Mouse (Mus musculus): ENCODE results near the gene Gm27021. TPM values are rescaled to one million over a fixed set of nuclear protein-coding genes. Genes with fewer than 3 reads are reported as not detected.
"Not testable (repeated sequence)": the region's sequence is repeated elsewhere in the genome, so short reads cannot be mapped to it uniquely, and the experiment has no call there.

Gm27021 gene
- polyA plus RNA-seq, 1 experiment from 2014 or later, result 1.9 TPM

DNA sequence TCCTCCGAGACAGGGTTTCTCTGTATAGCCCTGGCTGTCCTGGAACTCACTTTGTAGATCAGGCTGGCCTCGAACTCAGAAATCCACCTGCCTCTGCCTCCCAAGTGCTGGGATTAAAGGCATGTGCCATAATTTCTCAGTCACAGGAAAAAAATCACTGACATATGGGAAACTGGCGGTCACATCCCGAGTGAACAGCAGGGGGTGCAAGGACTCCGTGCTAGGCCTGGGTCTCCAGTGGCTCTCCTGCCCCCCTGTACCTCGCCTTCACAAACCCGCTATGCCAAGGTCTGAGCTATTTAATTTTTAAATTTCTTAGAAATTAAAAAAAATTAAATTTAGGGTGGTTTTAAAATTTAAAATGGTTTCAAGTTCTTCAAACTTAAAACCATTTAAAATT, 12.5 kb upstream of the Gm27021 start:
- peak; percentile 82 for TF ChIP-seq CTCF (IDR thresholded peaks at IDR 0.05; ENCODE audit: low read depth)
- H3K36me3 ChIP-seq (ENCODE audit: control insufficient read depth, insufficient read depth); H3K27me3 ChIP-seq (replicated peaks; ENCODE audit: control insufficient read depth, insufficient read depth, low read length); H3K4me3 ChIP-seq (ENCODE audit: low read depth, low read length); H3K9me3 ChIP-seq (ENCODE audit: control insufficient read depth); H3K9ac ChIP-seq (ENCODE audit: low read depth, low read length); ATAC-seq: not testable (repeated sequence)
- Histone ChIP-seq H3K4me2 (replicated peaks; ENCODE audit: low read depth) (0 out of 2 replicates have a peak overlapping the region, but pooled peaks have one; percentile 27), H3K4me1 (replicated peaks; ENCODE audit: control insufficient read depth, insufficient read depth, low read length) (peaks cover 14% of the 10 kb centered on the region), H3K27ac (ENCODE audit: low read depth, low read length) (peak overlapping the region; percentile 74; the same call in 1 of the 2 replicates)
- WGBS, result 37% methylated on average over 7 of the region's 7 CpGs

DNA sequence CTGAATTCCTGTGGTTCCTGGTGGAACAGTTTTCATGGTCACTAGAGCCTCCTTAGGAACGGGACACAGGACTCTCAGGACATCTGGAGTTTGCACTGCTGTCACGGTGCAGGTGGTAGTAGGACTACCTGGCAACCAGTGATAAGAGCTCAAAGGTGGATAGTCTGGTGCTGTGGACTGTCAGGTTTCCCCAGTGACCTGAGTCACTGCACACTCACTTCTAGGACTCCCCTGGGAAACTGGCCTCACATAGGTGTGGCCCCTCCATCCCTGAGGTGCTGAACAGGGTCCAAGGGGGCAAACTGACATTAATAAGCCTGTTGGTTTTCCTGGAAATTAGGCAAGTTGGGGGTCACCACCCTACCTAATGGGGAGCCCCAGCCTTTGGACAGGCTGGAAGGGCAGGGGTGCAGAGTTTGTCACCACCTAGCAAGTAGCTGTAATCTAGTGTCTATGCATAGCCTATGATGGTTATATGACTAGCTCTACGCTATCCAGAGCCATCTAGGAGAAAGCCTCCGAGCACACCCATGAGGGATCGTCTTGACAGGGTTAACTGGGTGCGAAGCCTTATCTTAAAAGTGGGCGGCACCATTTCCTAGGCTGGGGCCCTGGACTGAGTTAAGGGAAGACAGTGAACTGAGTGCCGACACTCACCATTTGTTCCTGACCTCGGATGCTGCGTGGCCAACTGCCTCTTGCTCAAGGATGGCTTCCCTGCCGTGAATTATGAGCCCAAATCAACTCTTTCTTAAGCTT, 11.9 kb upstream of the Gm27021 start:
- H3K36me3 ChIP-seq (ENCODE audit: control insufficient read depth, insufficient read depth), result peaks cover 9% of the 10 kb centered on the region; the same call in 1 of the 2 replicates
- no peaks in the 10 kb centered on the region for H3K27me3 ChIP-seq (replicated peaks; ENCODE audit: control insufficient read depth, insufficient read depth, low read length)
- TF ChIP-seq CTCF (IDR thresholded peaks at IDR 0.05; ENCODE audit: low read depth), result no peak
- H3K4me3 ChIP-seq (ENCODE audit: low read depth, low read length), result no peak overlapping the region
- H3K4me1 ChIP-seq (replicated peaks; ENCODE audit: control insufficient read depth, insufficient read depth, low read length), result peaks cover 8% of the 10 kb centered on the region
- H3K9ac ChIP-seq (ENCODE audit: low read depth, low read length), result no peak overlapping the region
- WGBS, result 20% methylated on average over 11 of the region's 11 CpGs
- no peaks in the 10 kb centered on the region for H3K9me3 ChIP-seq (ENCODE audit: control insufficient read depth)
- peak overlapping the region; percentile 74 for H3K27ac ChIP-seq (ENCODE audit: low read depth, low read length)
- H3K4me2 ChIP-seq (replicated peaks; ENCODE audit: low read depth), result peak overlapping the region; percentile 27; the same call in 1 of the 2 replicates
- peak; percentile 87 for ATAC-seq

DNA sequence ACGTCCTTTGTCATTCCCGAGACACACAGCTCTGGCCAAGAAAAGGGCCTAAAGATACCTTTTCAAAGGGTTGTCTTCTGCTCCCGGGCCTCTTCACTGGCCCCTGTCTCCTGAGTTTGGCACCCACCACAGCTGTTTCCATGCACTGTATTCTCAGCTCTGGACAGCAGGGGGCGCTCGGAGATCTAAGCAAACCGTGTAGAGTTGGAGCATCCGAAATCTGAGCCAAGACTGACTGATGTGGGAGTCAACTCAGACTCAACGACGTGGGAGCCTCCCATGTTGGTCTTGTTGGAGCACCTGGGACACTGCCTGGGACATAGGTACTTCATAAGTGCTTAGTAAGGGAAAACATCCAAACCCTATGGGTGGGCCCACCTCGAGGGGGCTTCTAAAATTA, 10.6 kb upstream of the Gm27021 start:
- no peak for ATAC-seq
- H3K36me3 ChIP-seq (ENCODE audit: control insufficient read depth, insufficient read depth), result peaks cover 18% of the 10 kb centered on the region
- no peaks in the 10 kb centered on the region for H3K27me3 ChIP-seq (replicated peaks; ENCODE audit: control insufficient read depth, insufficient read depth, low read length)
- no peaks in the 10 kb centered on the region; the same call in 1 of the 2 replicates for H3K4me1 ChIP-seq (replicated peaks; ENCODE audit: control insufficient read depth, insufficient read depth, low read length)
- peak; percentile 96 for TF ChIP-seq CTCF (IDR thresholded peaks at IDR 0.05; ENCODE audit: low read depth)
- H3K9ac ChIP-seq (ENCODE audit: low read depth, low read length), result no peak overlapping the region
- H3K27ac ChIP-seq (ENCODE audit: low read depth, low read length), result no peak overlapping the region
- 10% methylated on average over 10 of the region's 10 CpGs for WGBS
- no peak overlapping the region for H3K4me2 ChIP-seq (replicated peaks; ENCODE audit: low read depth)
- H3K4me3 ChIP-seq (ENCODE audit: low read depth, low read length), result no peak overlapping the region
- no peaks in the 10 kb centered on the region for H3K9me3 ChIP-seq (ENCODE audit: control insufficient read depth)

DNA sequence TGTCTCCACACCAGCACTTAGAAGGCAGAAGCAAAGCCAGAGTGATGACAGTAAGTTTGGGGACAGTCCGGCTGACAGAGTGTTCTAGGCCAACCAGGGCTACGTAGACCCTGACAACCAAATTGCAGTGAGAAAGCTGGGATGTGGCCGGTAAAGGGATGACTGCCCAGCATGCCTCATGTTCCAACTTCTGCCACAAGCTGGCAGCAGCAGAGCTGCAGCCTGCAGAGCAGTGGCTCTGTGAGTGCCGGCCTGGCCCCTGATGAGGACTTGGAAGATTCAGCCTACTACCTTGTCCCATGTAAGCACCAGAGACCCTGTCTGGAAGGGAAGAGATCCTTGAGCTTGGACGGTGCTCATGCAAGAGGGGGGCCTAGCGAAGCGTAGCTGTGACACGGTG, 7.8 kb upstream of the Gm27021 start:
- Histone ChIP-seq H3K27me3 (replicated peaks; ENCODE audit: control insufficient read depth, insufficient read depth, low read length) (no peaks in the 10 kb centered on the region), H3K4me3 (ENCODE audit: low read depth, low read length) (no peak overlapping the region), H3K27ac (ENCODE audit: low read depth, low read length) (no peak overlapping the region), H3K36me3 (ENCODE audit: control insufficient read depth, insufficient read depth) (peaks cover 45% of the 10 kb centered on the region), H3K4me1 (replicated peaks; ENCODE audit: control insufficient read depth, insufficient read depth, low read length) (no peaks in the 10 kb centered on the region; the same call in 1 of the 2 replicates), H3K9ac (ENCODE audit: low read depth, low read length) (no peak overlapping the region), H3K9me3 (ENCODE audit: control insufficient read depth) (no peaks in the 10 kb centered on the region), H3K4me2 (replicated peaks; ENCODE audit: low read depth) (no peak overlapping the region)
- 70% methylated on average over 8 of the region's 8 CpGs for WGBS
- ATAC-seq, result no peak
- peak; percentile 56 for TF ChIP-seq CTCF (IDR thresholded peaks at IDR 0.05; ENCODE audit: low read depth)

DNA sequence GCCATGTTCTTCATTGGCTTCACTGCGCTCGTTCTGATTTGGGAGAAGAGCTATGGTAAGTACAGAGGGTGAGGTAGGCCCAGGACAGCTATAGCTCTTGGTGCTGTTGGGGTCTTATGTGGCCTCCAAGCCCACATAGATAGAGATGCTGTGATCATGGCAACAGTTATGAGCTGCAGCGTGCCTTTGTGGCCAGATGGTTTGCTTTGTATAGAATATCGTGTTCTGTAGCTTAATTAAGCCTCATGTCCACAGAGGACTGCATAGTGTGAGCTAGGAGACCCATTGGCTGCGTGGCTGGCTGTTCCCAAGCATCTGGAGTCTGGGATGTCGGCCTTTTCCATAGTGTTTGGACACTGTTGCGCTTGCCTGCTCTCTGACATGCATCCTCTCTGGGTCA, 5.4 kb upstream of the Gm27021 start:
- Histone ChIP-seq H3K9me3 (ENCODE audit: control insufficient read depth) (no peaks in the 10 kb centered on the region), H3K27ac (ENCODE audit: low read depth, low read length) (no peak overlapping the region)

DNA sequence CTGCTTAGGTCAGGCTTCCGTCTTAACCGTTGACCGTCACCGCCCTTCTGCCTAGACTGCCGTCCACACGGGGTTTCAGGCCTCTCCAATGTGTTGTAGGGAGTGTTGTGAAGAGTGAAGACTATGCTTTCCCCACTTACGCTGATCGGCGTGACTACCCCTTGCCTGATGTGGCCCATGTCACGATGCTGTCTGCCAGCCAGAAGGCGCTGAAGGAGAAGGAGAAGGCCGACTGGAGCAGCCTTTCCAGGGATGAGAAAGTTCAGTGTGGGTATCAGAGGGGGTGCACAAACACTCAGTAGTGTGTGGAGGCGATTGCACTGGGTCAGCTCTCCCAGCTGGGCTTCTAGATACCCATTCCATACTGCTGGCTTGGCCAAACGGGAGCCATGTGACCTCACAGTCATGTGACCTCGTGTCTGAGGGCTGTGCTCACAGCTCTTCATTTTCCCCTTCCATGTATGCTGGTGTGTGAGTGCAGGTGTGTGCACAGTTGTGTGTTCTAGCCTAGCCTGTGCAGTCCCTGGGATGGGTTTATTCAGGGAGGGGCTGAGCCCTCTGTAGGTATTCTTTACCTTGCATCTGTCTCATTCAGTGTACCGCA, 4.8 kb upstream of the Gm27021 start:
- no peak for ATAC-seq
- Histone ChIP-seq H3K27me3 (replicated peaks; ENCODE audit: control insufficient read depth, insufficient read depth, low read length) (no peaks in the 10 kb centered on the region), H3K4me1 (replicated peaks; ENCODE audit: control insufficient read depth, insufficient read depth, low read length) (0 out of 2 replicates have a peak, but pooled peaks cover 4% of the 10 kb centered on the region), H3K4me2 (replicated peaks; ENCODE audit: low read depth) (no peak overlapping the region), H3K4me3 (ENCODE audit: low read depth, low read length) (no peak overlapping the region), H3K9me3 (ENCODE audit: control insufficient read depth) (no peaks in the 10 kb centered on the region), H3K36me3 (ENCODE audit: control insufficient read depth, insufficient read depth) (peaks cover 52% of the 10 kb centered on the region), H3K9ac (ENCODE audit: low read depth, low read length) (no peak overlapping the region), H3K27ac (ENCODE audit: low read depth, low read length) (0 out of 2 replicates have a peak overlapping the region, but pooled peaks have one; percentile 15)
- no peak for TF ChIP-seq CTCF (IDR thresholded peaks at IDR 0.05; ENCODE audit: low read depth)
- 87% methylated on average over 16 of the region's 16 CpGs for WGBS

More for the DNA sequence above, 5.4 kb upstream of the Gm27021 start:
- no peak for ATAC-seq
- Histone ChIP-seq H3K4me2 (replicated peaks; ENCODE audit: low read depth) (no peak overlapping the region), H3K9ac (ENCODE audit: low read depth, low read length) (no peak overlapping the region), H3K4me1 (replicated peaks; ENCODE audit: control insufficient read depth, insufficient read depth, low read length) (0 out of 2 replicates have a peak, but pooled peaks cover 4% of the 10 kb centered on the region), H3K4me3 (ENCODE audit: low read depth, low read length) (no peak overlapping the region), H3K36me3 (ENCODE audit: control insufficient read depth, insufficient read depth) (peaks cover 52% of the 10 kb centered on the region), H3K27me3 (replicated peaks; ENCODE audit: control insufficient read depth, insufficient read depth, low read length) (no peaks in the 10 kb centered on the region)
- WGBS, result 92% methylated on average over 7 of the region's 7 CpGs
- TF ChIP-seq CTCF (IDR thresholded peaks at IDR 0.05; ENCODE audit: low read depth), result no peak

Data from intestine, postnatal 0 days (tissue).